Mouse (Mus musculus): ENCODE measurements around the gene Ak8. TPM values are rescaled to one million over a fixed set of nuclear protein-coding genes. Genes with fewer than 3 reads are reported as not detected.
A peak's percentile ranks its signal among the peaks of the same experiment; 100 is the strongest.

The Ak8 gene
- polyA plus RNA-seq, 1 experiment from 2014 or later, result 0.41 TPM

DNA sequence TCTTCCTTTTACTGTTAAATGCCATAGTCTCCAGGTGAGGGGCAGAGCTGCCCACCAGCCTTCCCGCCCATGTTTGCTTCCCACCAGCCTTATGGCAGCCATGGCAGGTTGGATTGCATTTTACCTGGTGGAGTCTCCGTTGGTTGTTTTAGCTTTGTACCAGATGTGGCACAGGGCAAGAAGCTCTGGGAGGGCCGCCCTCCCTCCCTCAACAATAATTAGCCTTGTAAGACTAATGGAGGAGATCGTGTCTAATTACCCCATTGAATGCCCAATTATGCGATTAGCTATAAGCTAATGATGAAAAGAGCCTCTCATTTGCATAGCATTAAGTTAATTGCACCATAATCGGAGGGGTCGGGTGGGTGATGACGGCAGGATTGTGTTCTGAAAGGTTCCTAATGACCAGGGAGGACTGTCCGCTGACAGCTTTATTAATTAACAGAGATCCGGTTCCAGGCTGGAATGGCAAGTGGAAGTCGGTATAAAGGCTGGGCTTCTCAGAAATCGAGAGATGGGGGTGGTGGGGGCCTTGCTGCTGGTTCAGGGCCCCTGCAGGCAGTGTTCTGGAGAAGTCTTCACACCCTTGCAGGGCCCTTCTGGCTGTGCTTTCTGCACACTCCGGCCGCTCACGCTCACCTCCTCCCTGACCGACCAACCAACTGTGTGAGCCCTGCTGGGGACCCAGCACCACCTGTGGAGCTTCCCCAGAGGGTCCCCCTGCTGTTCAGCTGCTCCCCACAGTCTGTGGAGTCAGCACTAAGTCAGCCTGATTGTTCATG, 80.2 kb downstream of the Ak8 start:
- Histone ChIP-seq H3K9me3 (replicated peaks) (no peaks in the 10 kb centered on the region), H3K27me3 (ENCODE audit: low read depth, poor library complexity, severe bottlenecking) (peaks cover 30% of the 10 kb centered on the region; the same call in 1 of the 2 replicates), H3K4me1 (peaks cover 20% of the 10 kb centered on the region), H3K4me3 (no peak overlapping the region), H3K27ac (no peak overlapping the region), H3K36me3 (no peaks in the 10 kb centered on the region)
- WGBS, result 57% methylated on average over 16 of the region's 16 CpGs
- no peak for DNase-seq (ENCODE audit: low spot score)

DNA sequence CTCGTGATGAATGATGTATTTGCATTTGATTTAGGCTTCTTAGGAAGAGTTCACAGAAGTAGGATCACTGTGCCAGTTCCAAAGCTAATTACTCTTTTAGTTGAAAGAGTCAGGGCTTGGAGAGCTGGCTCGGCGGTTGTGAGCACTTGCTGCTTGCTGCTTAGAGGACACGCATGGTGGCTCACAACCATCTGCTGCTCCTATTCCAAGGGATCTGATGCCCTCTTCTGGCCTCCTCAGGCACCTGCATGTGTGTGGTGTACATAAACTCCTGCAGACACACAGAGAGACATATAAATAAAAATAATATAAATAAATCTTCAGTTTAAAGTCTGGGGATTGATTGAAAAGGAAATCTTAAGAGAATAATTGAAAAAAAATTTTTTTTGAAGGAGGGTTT, 81.3 kb downstream of the Ak8 start:
- 92% methylated on average over 4 of the region's 4 CpGs for WGBS
- no peak for DNase-seq (ENCODE audit: low spot score)
- Histone ChIP-seq H3K9me3 (replicated peaks) (no peaks in the 10 kb centered on the region), H3K27me3 (ENCODE audit: low read depth, poor library complexity, severe bottlenecking) (peaks cover 30% of the 10 kb centered on the region; the same call in 1 of the 2 replicates), H3K36me3 (no peaks in the 10 kb centered on the region), H3K4me3 (no peak overlapping the region), H3K27ac (no peak overlapping the region), H3K4me1 (peaks cover 14% of the 10 kb centered on the region)

DNA sequence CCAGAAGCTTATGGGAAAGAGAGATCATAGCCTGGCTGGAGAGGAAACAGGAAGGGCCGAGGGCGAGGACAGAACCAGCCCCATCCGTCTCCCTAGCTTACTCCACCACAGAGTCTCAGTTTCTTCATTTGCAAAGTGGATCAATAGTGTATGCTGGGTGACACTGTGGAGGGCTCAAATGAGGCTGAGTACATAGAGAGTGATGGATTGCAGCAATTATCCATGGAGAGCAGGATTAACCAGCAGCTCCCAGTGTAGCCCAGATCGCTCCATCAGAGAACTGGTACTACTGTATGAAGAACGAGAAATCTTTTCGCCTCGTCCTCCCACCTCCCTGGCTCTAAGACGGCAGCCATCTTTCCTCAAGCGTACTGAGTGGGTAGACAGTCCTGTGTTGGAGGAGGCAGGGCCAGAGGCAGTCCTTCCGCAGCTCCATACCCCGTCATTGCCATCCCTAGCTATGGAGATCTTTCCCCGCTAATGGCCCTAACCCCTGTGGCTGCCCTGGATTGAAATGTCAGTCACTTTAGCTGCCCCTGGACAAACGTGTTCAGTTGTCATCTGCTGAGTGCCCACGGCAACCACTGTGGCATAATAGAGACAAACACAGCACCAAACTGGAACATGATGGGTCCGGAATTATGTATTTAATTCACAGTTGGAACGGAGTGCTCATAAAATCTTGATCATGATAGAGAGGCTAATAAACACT, 86.5 kb downstream of the Ak8 start:
- DNase-seq (ENCODE audit: low spot score), result no peak
- WGBS, result 78% methylated on average over 16 of the region's 16 CpGs
- 0 out of 2 replicates have a peak, but pooled peaks cover 11% of the 10 kb centered on the region for H3K27me3 ChIP-seq (ENCODE audit: low read depth, poor library complexity, severe bottlenecking)

DNA sequence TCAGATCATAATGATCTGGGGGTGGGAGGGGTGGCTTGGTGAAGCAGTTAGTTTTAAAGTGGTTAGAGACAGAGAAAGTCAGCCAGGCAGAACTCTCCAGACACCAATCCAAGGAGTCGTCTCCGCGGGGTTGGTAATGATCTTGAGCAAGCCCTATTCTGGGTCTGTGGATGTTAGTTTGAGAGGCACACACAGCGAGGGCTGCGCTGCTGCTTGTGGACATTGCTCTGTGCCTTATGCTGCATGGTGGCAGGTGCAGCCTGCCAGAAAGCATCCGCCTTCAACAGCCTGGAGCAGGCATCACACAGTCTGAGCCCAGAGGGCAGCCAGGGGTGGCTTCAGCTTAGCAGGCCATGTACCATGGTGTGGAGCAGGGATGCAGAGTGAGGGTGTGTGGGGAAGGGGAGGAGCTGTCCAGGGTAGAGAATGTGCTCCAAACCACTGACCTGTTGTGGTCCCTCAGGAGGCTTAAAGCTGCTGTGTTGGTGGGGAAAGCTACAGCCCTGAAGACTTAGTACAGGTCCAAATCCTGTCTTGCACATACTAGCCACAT, 87.2 kb downstream of the Ak8 start:
- Histone ChIP-seq H3K27me3 (ENCODE audit: low read depth, poor library complexity, severe bottlenecking) (0 out of 2 replicates have a peak, but pooled peaks cover 11% of the 10 kb centered on the region), H3K27ac (no peak overlapping the region), H3K4me3 (no peak overlapping the region), H3K9me3 (replicated peaks) (no peaks in the 10 kb centered on the region), H3K4me1 (peaks cover 6% of the 10 kb centered on the region), H3K36me3 (no peaks in the 10 kb centered on the region)
- DNase-seq (ENCODE audit: low spot score), result no peak
- WGBS, result 81% methylated on average over 6 of the region's 6 CpGs

More for the DNA sequence above, 86.5 kb downstream of the Ak8 start:
- Histone ChIP-seq H3K27ac (no peak overlapping the region), H3K9me3 (replicated peaks) (no peaks in the 10 kb centered on the region), H3K36me3 (no peaks in the 10 kb centered on the region), H3K4me1 (peaks cover 1% of the 10 kb centered on the region), H3K4me3 (no peak overlapping the region)

DNA sequence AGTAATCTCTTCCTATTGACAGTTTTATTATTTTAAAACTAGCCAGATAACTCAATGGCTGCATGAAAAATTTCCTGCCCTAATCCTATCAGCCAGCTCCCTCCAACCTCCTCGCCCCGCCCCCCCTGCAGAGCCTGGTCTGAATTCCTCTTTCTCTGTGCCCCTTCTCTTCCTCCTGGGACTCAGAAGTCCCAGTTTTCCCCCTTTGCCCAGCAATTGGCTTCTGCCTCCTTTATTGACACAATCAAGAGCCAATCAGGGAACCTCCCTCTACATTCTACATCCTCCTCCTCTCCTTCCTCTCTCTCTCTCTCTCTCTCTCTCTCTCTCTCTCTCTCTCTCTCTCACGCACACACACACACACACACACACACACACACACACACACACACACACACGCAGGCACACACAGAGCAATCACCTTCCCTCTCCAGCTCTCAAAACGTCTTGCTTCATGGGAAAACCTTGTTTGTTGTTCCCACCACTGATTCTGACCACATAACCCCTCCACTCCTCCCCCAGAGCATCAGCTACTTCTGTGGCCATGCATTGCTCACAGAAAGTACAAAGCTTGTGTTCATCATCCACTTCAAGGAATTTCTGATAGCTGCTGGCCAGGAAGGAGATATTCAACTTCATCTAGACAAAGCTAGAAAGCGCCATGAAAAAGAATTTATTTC, 93.1 kb downstream of the Ak8 start:
- H3K27ac ChIP-seq, result peak overlapping the region; percentile 65
- no peaks in the 10 kb centered on the region for H3K9me3 ChIP-seq (replicated peaks)
- H3K27me3 ChIP-seq (ENCODE audit: low read depth, poor library complexity, severe bottlenecking), result peaks cover 24% of the 10 kb centered on the region
- no peak for DNase-seq (ENCODE audit: low spot score)
- H3K36me3 ChIP-seq, result no peaks in the 10 kb centered on the region
- no peak overlapping the region for H3K4me3 ChIP-seq
- H3K4me1 ChIP-seq, result peaks cover 44% of the 10 kb centered on the region
- 26% methylated on average over 6 of the region's 6 CpGs for WGBS

DNA sequence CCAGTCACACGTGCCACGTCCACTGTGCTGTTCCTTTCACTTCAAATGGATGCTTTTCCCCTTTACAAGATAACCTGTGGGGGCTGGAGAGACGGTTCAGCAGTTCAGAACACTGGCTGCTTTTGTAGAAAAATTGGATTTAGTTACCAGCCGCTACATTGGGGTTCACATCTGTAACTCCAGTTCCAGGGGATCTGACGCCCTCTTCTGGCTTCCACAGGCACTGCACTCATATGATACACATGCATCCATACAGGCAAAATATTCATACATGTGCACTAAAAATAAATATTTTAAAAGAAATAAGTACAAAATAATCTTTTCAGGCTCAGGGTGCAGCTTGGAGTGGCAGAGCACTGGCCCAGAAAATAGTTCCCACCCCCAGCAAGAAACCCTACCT, 94.7 kb downstream of the Ak8 start:
- 81% methylated on average over 5 of the region's 5 CpGs for WGBS
- Histone ChIP-seq H3K27me3 (ENCODE audit: low read depth, poor library complexity, severe bottlenecking) (peaks cover 23% of the 10 kb centered on the region), H3K4me1 (peaks cover 60% of the 10 kb centered on the region)

DNA sequence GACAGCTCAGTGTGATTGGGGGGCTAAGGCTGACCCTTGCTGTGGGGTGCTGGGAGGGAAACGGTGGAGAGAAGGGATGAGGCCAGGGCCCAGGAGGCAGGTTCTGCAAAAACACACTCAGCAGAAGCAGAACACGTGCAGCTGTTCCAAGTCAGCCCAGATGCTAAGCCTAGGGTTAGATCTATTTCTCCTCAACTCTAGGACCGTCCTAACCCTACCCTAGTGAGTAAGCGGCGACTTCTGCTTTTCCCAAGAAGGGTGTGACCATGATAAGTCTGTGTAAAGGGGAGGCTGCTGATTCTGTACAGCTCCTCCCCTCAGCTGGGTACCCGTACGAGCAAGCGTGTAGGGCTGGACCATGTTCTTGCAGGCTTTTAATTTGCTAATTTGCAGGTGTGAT, 96.3 kb downstream of the Ak8 start:
- no peak overlapping the region for H3K4me3 ChIP-seq
- H3K27me3 ChIP-seq (ENCODE audit: low read depth, poor library complexity, severe bottlenecking), result peaks cover 39% of the 10 kb centered on the region
- H3K9me3 ChIP-seq (replicated peaks), result no peaks in the 10 kb centered on the region
- H3K4me1 ChIP-seq, result peaks cover 68% of the 10 kb centered on the region
- H3K36me3 ChIP-seq, result no peaks in the 10 kb centered on the region
- no peak for DNase-seq (ENCODE audit: low spot score)
- WGBS, result 78% methylated on average over 8 of the region's 8 CpGs
- no peak overlapping the region for H3K27ac ChIP-seq

More for the DNA sequence above, 94.7 kb downstream of the Ak8 start:
- no peaks in the 10 kb centered on the region for H3K36me3 ChIP-seq
- no peak overlapping the region for H3K4me3 ChIP-seq
- no peak for DNase-seq (ENCODE audit: low spot score)
- no peak overlapping the region for H3K27ac ChIP-seq
- H3K9me3 ChIP-seq (replicated peaks), result no peaks in the 10 kb centered on the region

DNA sequence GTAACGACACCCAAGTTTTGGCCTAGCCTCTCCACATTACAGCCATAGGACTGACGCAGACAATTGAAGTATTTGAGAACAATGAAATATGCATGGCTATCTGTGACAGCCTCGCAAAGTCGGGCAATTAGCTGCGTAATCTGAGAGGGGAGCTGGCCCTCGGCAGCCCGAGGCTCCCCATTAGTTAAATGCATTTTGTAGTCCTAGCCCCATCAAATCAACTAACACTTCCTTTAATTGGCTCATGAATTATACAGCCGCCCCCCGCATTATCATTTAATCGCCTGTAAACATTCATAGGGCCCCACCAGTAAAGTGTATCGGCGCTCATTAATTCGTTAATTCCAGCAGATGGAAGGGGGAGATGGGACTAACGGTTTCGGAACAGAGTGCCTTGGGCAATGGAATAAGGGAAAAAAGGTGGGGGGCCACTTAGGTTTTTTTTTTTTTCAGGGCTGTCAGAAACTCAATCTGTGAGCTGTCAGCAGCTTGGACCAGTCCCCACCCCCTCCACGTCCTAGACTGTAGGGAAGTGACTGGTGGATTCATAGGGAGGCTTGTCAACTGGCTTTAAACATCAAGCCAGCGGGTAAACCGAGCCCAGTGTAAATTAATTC, 97.6 kb downstream of the Ak8 start:
- DNase-seq (ENCODE audit: low spot score), result peak; percentile 52
- 24% methylated on average over 18 of the region's 18 CpGs for WGBS

DNA sequence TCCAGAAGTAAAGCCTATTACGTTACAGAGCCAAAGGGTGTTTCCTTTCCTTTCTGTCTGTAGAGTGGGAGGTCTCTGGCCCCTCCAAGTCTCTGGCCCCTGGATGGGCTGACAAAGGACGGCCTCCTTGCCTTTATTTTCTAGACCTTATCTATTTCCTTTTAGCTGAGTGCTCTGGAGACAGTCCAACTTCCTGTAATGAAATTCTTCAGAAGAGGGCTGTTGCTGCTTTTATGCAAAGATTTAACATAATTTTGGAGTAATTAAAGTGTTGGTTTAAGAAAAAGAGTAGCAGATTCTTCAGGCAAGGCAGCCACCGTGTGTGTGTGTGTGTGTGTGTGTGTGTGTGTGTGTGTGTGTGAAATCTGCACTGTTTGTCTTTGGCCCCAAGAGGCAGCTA, 98.4 kb downstream of the Ak8 start:
- Histone ChIP-seq H3K9me3 (replicated peaks) (no peaks in the 10 kb centered on the region), H3K36me3 (no peaks in the 10 kb centered on the region), H3K4me1 (peaks cover 49% of the 10 kb centered on the region), H3K4me3 (no peak overlapping the region), H3K27ac (no peak overlapping the region), H3K27me3 (ENCODE audit: low read depth, poor library complexity, severe bottlenecking) (peaks cover 60% of the 10 kb centered on the region)
- DNase-seq (ENCODE audit: low spot score), result no peak
- 48% methylated on average over 3 of the region's 3 CpGs for WGBS

More for the DNA sequence above, 97.6 kb downstream of the Ak8 start:
- Histone ChIP-seq H3K36me3 (no peaks in the 10 kb centered on the region), H3K4me1 (peaks cover 57% of the 10 kb centered on the region), H3K4me3 (no peak overlapping the region), H3K27ac (no peak overlapping the region), H3K9me3 (replicated peaks) (no peaks in the 10 kb centered on the region), H3K27me3 (ENCODE audit: low read depth, poor library complexity, severe bottlenecking) (peaks cover 52% of the 10 kb centered on the region)

DNA sequence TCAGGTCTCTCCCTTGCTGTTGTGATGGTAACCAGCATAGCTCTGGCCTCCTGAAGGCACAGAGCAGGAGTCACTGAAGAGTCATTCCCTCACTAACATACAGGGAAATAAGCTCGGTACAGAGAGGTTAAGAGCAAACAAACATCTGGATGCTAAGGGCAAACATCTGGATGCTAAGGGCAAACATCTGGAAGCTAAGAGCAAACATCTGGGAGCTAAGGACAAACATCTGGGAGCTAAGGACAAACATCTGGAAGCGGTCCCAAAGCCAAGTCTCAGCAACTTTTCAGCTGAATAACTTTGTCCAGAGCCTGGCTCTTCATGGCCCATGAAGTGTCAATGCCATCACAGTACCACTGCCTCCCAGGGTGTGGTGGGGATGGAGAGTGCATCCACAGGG, 99.6 kb downstream of the Ak8 start:
- Histone ChIP-seq H3K27me3 (ENCODE audit: low read depth, poor library complexity, severe bottlenecking) (peaks cover 62% of the 10 kb centered on the region), H3K4me1 (peaks cover 48% of the 10 kb centered on the region), H3K36me3 (no peaks in the 10 kb centered on the region), H3K4me3 (no peak overlapping the region), H3K9me3 (replicated peaks) (no peaks in the 10 kb centered on the region), H3K27ac (no peak overlapping the region)
- WGBS, result 46% methylated on average over 2 of the region's 2 CpGs
- DNase-seq (ENCODE audit: low spot score), result peak; percentile 56

DNA sequence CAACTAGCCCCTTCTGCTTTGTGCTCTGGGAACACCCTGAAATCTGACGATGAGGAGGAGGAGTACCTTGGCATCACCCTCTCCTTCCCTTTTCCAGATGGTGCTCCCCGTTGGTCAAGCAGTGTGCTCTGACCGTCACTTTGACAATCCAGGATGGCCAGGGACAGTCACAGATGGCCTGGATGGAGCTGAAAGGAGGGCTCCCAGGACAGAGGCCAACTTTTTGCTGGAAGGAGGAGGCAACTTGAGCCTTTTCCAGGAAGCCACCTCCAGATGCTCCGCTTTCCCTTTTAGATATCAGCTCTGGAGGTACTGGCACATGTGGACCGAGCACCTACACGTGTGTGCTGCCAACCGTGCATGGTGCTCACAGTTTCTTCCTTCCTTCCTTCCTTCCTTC, 103.4 kb downstream of the Ak8 start:
- peaks cover 51% of the 10 kb centered on the region for H3K27me3 ChIP-seq (ENCODE audit: low read depth, poor library complexity, severe bottlenecking)
- H3K4me3 ChIP-seq, result no peak overlapping the region
- WGBS, result 91% methylated on average over 7 of the region's 7 CpGs
- no peaks in the 10 kb centered on the region for H3K9me3 ChIP-seq (replicated peaks)
- no peak for DNase-seq (ENCODE audit: low spot score)
- no peaks in the 10 kb centered on the region for H3K36me3 ChIP-seq
- peaks cover 22% of the 10 kb centered on the region for H3K4me1 ChIP-seq
- H3K27ac ChIP-seq, result no peak overlapping the region

DNA sequence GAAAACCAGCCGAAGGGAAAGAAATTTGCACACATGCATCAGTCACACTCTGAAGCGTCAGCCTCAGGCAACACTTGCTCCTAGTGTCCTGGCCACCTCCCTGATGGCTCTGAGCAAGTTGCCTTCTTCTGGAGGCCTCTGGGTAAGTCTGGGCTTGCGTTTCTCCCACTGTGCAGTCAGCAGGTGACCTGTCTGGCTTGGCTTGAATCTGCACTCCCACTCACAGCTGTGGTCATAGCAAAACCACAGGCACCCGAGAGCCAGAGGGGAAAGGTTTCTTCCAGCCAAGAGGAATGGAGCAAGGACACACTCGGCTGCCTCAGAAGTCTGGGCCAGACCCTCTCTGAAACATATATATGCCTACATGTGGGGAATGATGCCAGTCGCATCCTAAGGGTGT, 108.9 kb downstream of the Ak8 start:
- H3K9me3 ChIP-seq (replicated peaks), result no peaks in the 10 kb centered on the region
- peaks cover 7% of the 10 kb centered on the region; the same call in 1 of the 2 replicates for H3K4me1 ChIP-seq
- no peak overlapping the region for H3K27ac ChIP-seq
- peaks cover 11% of the 10 kb centered on the region; the same call in 1 of the 2 replicates for H3K27me3 ChIP-seq (ENCODE audit: low read depth, poor library complexity, severe bottlenecking)
- H3K36me3 ChIP-seq, result no peaks in the 10 kb centered on the region
- 83% methylated on average over 6 of the region's 6 CpGs for WGBS
- no peak overlapping the region for H3K4me3 ChIP-seq
- DNase-seq (ENCODE audit: low spot score), result no peak

All from limb, embryonic 10.5 days (tissue).